Mouse (Mus musculus) layer of hippocampus, adult 2 months (tissue): ENCODE data around the gene Tmc2. TPM values are rescaled to one million over a fixed set of nuclear protein-coding genes. Genes with fewer than 3 reads are reported as not detected.

ENCODE experiments used
- DNase-seq, 2 experiments: peaks; one replicate each; pipeline ENCODE4 v3.0.0; 2022; ENCODE audit warnings: low spot score in 2 of 2
- H3K27ac ChIP-seq: fragments of 200-600 bp; 2 replicates; pipeline ENCODE4 v1.8.1; 2022
- H3K4me3 ChIP-seq: fragments of 200-600 bp; 2 replicates; pipeline ENCODE4 v1.8.1; 2022; ENCODE audit warnings: mild to moderate bottlenecking
- CTCF ChIP-seq: fragments of 200-600 bp; conservative IDR thresholded peaks from 2 replicates; pipeline ENCODE4 v1.8.1; 2022; ENCODE audit warnings: antibody characterized with exemption, mild to moderate bottlenecking, moderate library complexity
- long read RNA-seq, 2 experiments: library from polyadenylated mRNA; stranded (forward); transcript quantifications; one replicate each; pipeline ENCODE4 v2.0.0; 2021; ENCODE audit warnings: borderline mapping rate in 2 of 2
- total RNA-seq, 2 experiments: library from RNA; stranded (reverse); gene quantifications; 2 replicates each; pipeline ENCODE4 v1.2.3; 2021

The Tmc2 gene
- total RNA-seq = under 1 TPM in 1 of 2 experiments, not detected in 1; 0.13 TPM
- long read RNA-seq, experiment 1, partial matches to known transcripts = 0 of 1 reads
- long read RNA-seq, experiment 1, other reads (novel, unspliced or antisense) = 1 of 1 reads
- long read RNA-seq, experiment 2 = 0 reads

- TF ChIP-seq CTCF = no peak
- Histone ChIP-seq H3K4me3 (no peak within 1 kb of the TSS), H3K27ac (no peak within 1 kb of the TSS)
- DNase-seq = no peak
Observed at GRCm38 (mm10) chr2:130194894-130195293, at the start of gene Tmc2. Gene Tmc2, plus strand, starts transcription at chr2:130195194.

GRCm38 (mm10) chr2:130146089-130146668, 48.8 kb upstream of the Tmc2 start:
- no peak for TF ChIP-seq CTCF
- no peak for DNase-seq
- Histone ChIP-seq H3K27ac (no peak overlapping the region), H3K4me3 (no peak overlapping the region)

GRCm38 (mm10) chr2:130155171-130155570, 39.8 kb upstream of the Tmc2 start:
- Histone ChIP-seq H3K27ac (no peak overlapping the region), H3K4me3 (no peak overlapping the region)
- DNase-seq = no peak
- no peak for TF ChIP-seq CTCF

GRCm38 (mm10) chr2:130155851-130156250, 39.1 kb upstream of the Tmc2 start:
- no peak overlapping the region for H3K27ac ChIP-seq
- no peak for DNase-seq
- TF ChIP-seq CTCF = no peak
- no peak overlapping the region for H3K4me3 ChIP-seq

- no peak overlapping the region for H3K4me3 ChIP-seq
- H3K27ac ChIP-seq = no peak overlapping the region
- no peak for DNase-seq
- TF ChIP-seq CTCF = no peak
Observed at GRCm38 (mm10) chr2:130157231-130158087, 37.5 kb upstream of the Tmc2 start.

- DNase-seq = no peak
- Histone ChIP-seq H3K27ac (no peak overlapping the region), H3K4me3 (no peak overlapping the region)
- TF ChIP-seq CTCF = no peak
Observed at GRCm38 (mm10) chr2:130158088-130158437, 36.9 kb upstream of the Tmc2 start.

GRCm38 (mm10) chr2:130162701-130163100, 32.3 kb upstream of the Tmc2 start:
- no peak for TF ChIP-seq CTCF
- Histone ChIP-seq H3K4me3 (no peak overlapping the region), H3K27ac (no peak overlapping the region)
- DNase-seq = no peak

GRCm38 (mm10) chr2:130166311-130167214, 28.4 kb upstream of the Tmc2 start:
- H3K4me3 ChIP-seq = no peak overlapping the region
- DNase-seq = peak; percentile 60 to 69
- 0 out of 2 replicates have a peak overlapping the region, but pooled peaks have one; percentile 15 for H3K27ac ChIP-seq
- peak; percentile 82 for TF ChIP-seq CTCF

- DNase-seq = peak; percentile 42 to 68
- Histone ChIP-seq H3K4me3 (no peak overlapping the region), H3K27ac (no peak overlapping the region)
- TF ChIP-seq CTCF = peak; percentile 88
Observed at GRCm38 (mm10) chr2:130167861-130168260, 27.1 kb upstream of the Tmc2 start.

- no peak overlapping the region for H3K4me3 ChIP-seq
- no peak for DNase-seq
- no peak for TF ChIP-seq CTCF
- no peak overlapping the region for H3K27ac ChIP-seq
Observed at GRCm38 (mm10) chr2:130171674-130172073, 23.3 kb upstream of the Tmc2 start.

- no peak for TF ChIP-seq CTCF
- DNase-seq = no peak
- Histone ChIP-seq H3K4me3 (peak overlapping the region; percentile 99; the same call in 1 of the 2 replicates), H3K27ac (0 out of 2 replicates have a peak overlapping the region, but pooled peaks have one; percentile 99)
Observed at GRCm38 (mm10) chr2:130176820-130177219, 18.2 kb upstream of the Tmc2 start.

GRCm38 (mm10) chr2:130178381-130178705, 16.7 kb upstream of the Tmc2 start:
- no peak for DNase-seq
- Histone ChIP-seq H3K27ac (peak overlapping the region; percentile 99), H3K4me3 (peak overlapping the region; percentile 99)
- TF ChIP-seq CTCF = no peak
